Mouse (Mus musculus) testis, adult 2 months (tissue): ENCODE measurements around the gene Cdca5.

Experiments used
- CTCF ChIP-seq: fragments of 200-500 bp; IDR thresholded peaks from 2 replicates; pipeline ENCODE4 v1.5.1; 2012; ENCODE audit warnings: low read depth, mild to moderate bottlenecking, inconsistent platforms, low read length, moderate library complexity; ENCODE audit not compliant: control insufficient read depth, insufficient read depth, insufficient replicate concordance
- POLR2A ChIP-seq: fragments of 200-500 bp; IDR thresholded peaks from 2 replicates; pipeline ENCODE4 v1.6.1; 2012; ENCODE audit warnings: low read depth, mild to moderate bottlenecking, inconsistent platforms, low read length, moderate library complexity; ENCODE audit not compliant: control insufficient read depth

DNA sequence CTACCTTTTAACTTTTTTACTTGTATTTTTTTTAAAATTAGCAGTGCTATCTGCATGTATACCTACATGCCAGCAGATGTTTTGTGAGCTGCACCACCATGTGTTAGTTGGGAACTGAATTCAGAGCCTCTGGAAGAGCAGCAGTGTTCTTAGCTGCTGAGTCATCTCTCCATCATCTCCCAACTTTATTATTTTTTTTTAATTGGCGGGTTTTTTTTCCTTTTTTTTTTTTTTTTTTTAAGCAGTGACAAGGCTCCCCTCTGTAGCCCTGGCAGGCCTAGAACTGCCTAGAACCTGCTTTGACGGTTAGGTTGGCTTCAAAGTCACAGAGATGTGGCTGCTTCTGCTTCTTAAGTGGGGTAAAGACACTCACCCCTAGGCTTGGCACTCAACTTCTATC, 40.1 kb downstream of the Cdca5 start:
- TF ChIP-seq POLR2A (no peak), CTCF (no peak)
